ENCODE assay signal across 8 mouse cellular contexts in genomic region chr2:116893988-116894363, GRCm38 (mm10). TPM values are rescaled to one million over a fixed set of nuclear protein-coding genes. Genes with fewer than 3 reads are reported as not detected.
DNase-seq lines count a peak whose midpoint lies in the region; ATAC-seq and TF ChIP-seq lines count a peak whose summit lies in the region.

No protein-coding gene starts in this region.

- no peak overlapping the region for H3K27ac ChIP-seq in layer of hippocampus, adult 2 months
- no peak overlapping the region for H3K27ac ChIP-seq in forebrain, embryonic 11.5 days (ENCODE audit: low read depth, low read length)
- no peak overlapping the region for H3K27ac ChIP-seq in intestine, embryonic 14.5 days (ENCODE audit: low read depth)
- H3K27ac ChIP-seq in liver, embryonic 15.5 days (replicated peaks) = no peak overlapping the region
- H3K27ac ChIP-seq in neural tube, embryonic 12.5 days = no peak overlapping the region

- H3K4me2 ChIP-seq in forebrain, embryonic 11.5 days (ENCODE audit: low read depth, low read length, severe bottlenecking) = peak overlapping the region; percentile 56
- H3K4me2 ChIP-seq in intestine, embryonic 14.5 days (ENCODE audit: low read length) = peak overlapping the region; percentile 52
- H3K4me2 ChIP-seq in liver, embryonic 15.5 days = peak overlapping the region; percentile 33
- H3K4me2 ChIP-seq in neural tube, embryonic 12.5 days (replicated peaks) = peak overlapping the region; percentile 59

- WGBS in forebrain, embryonic 11.5 days = 2% methylated on average over 9 of the region's 9 CpGs
- WGBS in intestine, embryonic 14.5 days = under 1% methylated on average over 9 of the region's 9 CpGs
- WGBS in liver, embryonic 15.5 days (ENCODE audit: insufficient replicate concordance) = 3% methylated on average over 9 of the region's 9 CpGs
- WGBS in neural tube, embryonic 12.5 days = 2% methylated on average over 9 of the region's 9 CpGs

- H3K4me1 ChIP-seq in forebrain, embryonic 11.5 days (replicated peaks; ENCODE audit: control insufficient read depth, insufficient read depth, low read length) = no peaks in the 10 kb centered on the region
- peaks cover 4% of the 10 kb centered on the region; the same call in 1 of the 2 replicates for H3K4me1 ChIP-seq in intestine, embryonic 14.5 days (replicated peaks; ENCODE audit: control insufficient read depth, insufficient read depth, low read length)
- no peaks in the 10 kb centered on the region for H3K4me1 ChIP-seq in liver, embryonic 15.5 days (replicated peaks)
- H3K4me1 ChIP-seq in neural tube, embryonic 12.5 days = no peaks in the 10 kb centered on the region

- H3K9ac ChIP-seq in forebrain, embryonic 11.5 days (ENCODE audit: low read length) = peak overlapping the region; percentile 44; the same call in 1 of the 2 replicates
- no peak overlapping the region; the same call in 1 of the 2 replicates for H3K9ac ChIP-seq in intestine, embryonic 14.5 days (ENCODE audit: low read length)
- H3K9ac ChIP-seq in liver, embryonic 15.5 days = no peak overlapping the region
- peak overlapping the region; percentile 19; the same call in 1 of the 2 replicates for H3K9ac ChIP-seq in neural tube, embryonic 12.5 days

- peak overlapping the region; percentile 40 for H3K4me3 ChIP-seq in layer of hippocampus, adult 2 months
- H3K4me3 ChIP-seq in forebrain, embryonic 11.5 days (ENCODE audit: low read depth, low read length) = peak overlapping the region; percentile 16
- peak overlapping the region; percentile 27 for H3K4me3 ChIP-seq in intestine, embryonic 14.5 days (ENCODE audit: low read depth, low read length)
- no peak overlapping the region for H3K4me3 ChIP-seq in liver, embryonic 15.5 days (replicated peaks)
- peak overlapping the region; percentile 24 for H3K4me3 ChIP-seq in neural tube, embryonic 12.5 days

- TF ChIP-seq CTCF in layer of hippocampus, adult 2 months (conservative IDR thresholded peaks at IDR 0.05) = peak; percentile 77

- H3K9me3 ChIP-seq in forebrain, embryonic 11.5 days (ENCODE audit: control insufficient read depth, low read length) = no peaks in the 10 kb centered on the region
- H3K9me3 ChIP-seq in intestine, embryonic 14.5 days (ENCODE audit: control insufficient read depth, low read length) = no peaks in the 10 kb centered on the region
- H3K9me3 ChIP-seq in liver, embryonic 15.5 days (replicated peaks) = no peaks in the 10 kb centered on the region
- H3K9me3 ChIP-seq in neural tube, embryonic 12.5 days = no peaks in the 10 kb centered on the region

- peak; percentile 86 for ATAC-seq in forebrain, embryonic 11.5 days (replicated peaks; ENCODE audit: low FRiP score)
- ATAC-seq in intestine, embryonic 14.5 days (replicated peaks; ENCODE audit: low FRiP score, low TSS enrichment, low read depth) = peak; percentile 71
- no peak for ATAC-seq in liver, embryonic 15.5 days (ENCODE audit: insufficient read depth)
- peak; percentile 77 for ATAC-seq in neural tube, embryonic 12.5 days (ENCODE audit: low FRiP score, low read depth)

- no peaks in the 10 kb centered on the region for H3K36me3 ChIP-seq in forebrain, embryonic 11.5 days (ENCODE audit: control insufficient read depth, insufficient read depth, low read length)
- no peaks in the 10 kb centered on the region for H3K36me3 ChIP-seq in intestine, embryonic 14.5 days (ENCODE audit: control insufficient read depth, insufficient read depth, low read length)
- H3K36me3 ChIP-seq in liver, embryonic 15.5 days (replicated peaks) = no peaks in the 10 kb centered on the region
- no peaks in the 10 kb centered on the region for H3K36me3 ChIP-seq in neural tube, embryonic 12.5 days

- no peaks in the 10 kb centered on the region for H3K27me3 ChIP-seq in forebrain, embryonic 11.5 days (ENCODE audit: control insufficient read depth, insufficient read depth, low read length)
- H3K27me3 ChIP-seq in intestine, embryonic 14.5 days (replicated peaks; ENCODE audit: control insufficient read depth, insufficient read depth, low read length) = no peaks in the 10 kb centered on the region
- peaks cover 2% of the 10 kb centered on the region; the same call in 1 of the 2 replicates for H3K27me3 ChIP-seq in liver, embryonic 15.5 days
- H3K27me3 ChIP-seq in neural tube, embryonic 12.5 days (replicated peaks) = no peaks in the 10 kb centered on the region

- DNase-seq in layer of hippocampus, adult 2 months (ENCODE audit: low spot score in 2 of 2) = peak in 1 of 2 experiments; percentile 38
- DNase-seq in layer of hippocampus, postnatal 36 days = no peak
- peak; percentile 79 for DNase-seq in ZHBTc4 (ENCODE audit: low read depth, low spot score)
- peak; percentile 79 for DNase-seq in forebrain, embryonic 11.5 days (ENCODE audit: low spot score)
- DNase-seq in intestine, embryonic 14.5 days (ENCODE audit: low spot score) = peak; percentile 78
- DNase-seq in spleen, adult 12 weeks (ENCODE audit: low spot score) = no peak

RNA-seq across cellular contexts. Expression of gene Tmco5, which starts 15.5 kb away (rescaled TPM):
- 1 to 10 TPM; 1.5 to 2.3 TPM for total RNA-seq in layer of hippocampus, adult 2 months (2021)
- 1 to 10 TPM; 1.2 to 1.3 TPM for total RNA-seq in layer of hippocampus, postnatal 36 days (2021)
- polyA plus RNA-seq in forebrain, embryonic 11.5 days (2014; fragmentation: Nextera tagmentation; extraction: Ambion mirVana) = not detected in 2 replicates
- not detected in 2 replicates for polyA plus RNA-seq in intestine, embryonic 14.5 days (2014; fragmentation: Nextera tagmentation; extraction: Ambion mirVana)
- polyA plus RNA-seq in liver, embryonic 15.5 days (2015; fragmentation: Nextera tagmentation; extraction: Ambion mirVana) = not detected in 2 replicates
- polyA plus RNA-seq in neural tube, embryonic 12.5 days (2016; fragmentation: Nextera tagmentation; extraction: Ambion mirVana) = not detected in 2 replicates

Comparison
In these comparisons a context has a peak if more than half of its experiments do, and no peak if none do; other contexts are left out.
1. DNase-seq: peak in ZHBTc4 (single experiment), forebrain, embryonic 11.5 days (single experiment) and intestine, embryonic 14.5 days (single experiment); none in layer of hippocampus, postnatal 36 days (0 of 2) and spleen, adult 12 weeks (single experiment).
2. H3K9ac ChIP-seq: peak in forebrain, embryonic 11.5 days (single experiment) and neural tube, embryonic 12.5 days (single experiment); none in intestine, embryonic 14.5 days (single experiment) and liver, embryonic 15.5 days (single experiment).
3. Peak in every context shown above with its lines, with median percentiles within 50 percentile points of each other: H3K4me2 ChIP-seq.